Mouse (Mus musculus): ENCODE data around the gene Mtln.

The Mtln gene

DNA sequence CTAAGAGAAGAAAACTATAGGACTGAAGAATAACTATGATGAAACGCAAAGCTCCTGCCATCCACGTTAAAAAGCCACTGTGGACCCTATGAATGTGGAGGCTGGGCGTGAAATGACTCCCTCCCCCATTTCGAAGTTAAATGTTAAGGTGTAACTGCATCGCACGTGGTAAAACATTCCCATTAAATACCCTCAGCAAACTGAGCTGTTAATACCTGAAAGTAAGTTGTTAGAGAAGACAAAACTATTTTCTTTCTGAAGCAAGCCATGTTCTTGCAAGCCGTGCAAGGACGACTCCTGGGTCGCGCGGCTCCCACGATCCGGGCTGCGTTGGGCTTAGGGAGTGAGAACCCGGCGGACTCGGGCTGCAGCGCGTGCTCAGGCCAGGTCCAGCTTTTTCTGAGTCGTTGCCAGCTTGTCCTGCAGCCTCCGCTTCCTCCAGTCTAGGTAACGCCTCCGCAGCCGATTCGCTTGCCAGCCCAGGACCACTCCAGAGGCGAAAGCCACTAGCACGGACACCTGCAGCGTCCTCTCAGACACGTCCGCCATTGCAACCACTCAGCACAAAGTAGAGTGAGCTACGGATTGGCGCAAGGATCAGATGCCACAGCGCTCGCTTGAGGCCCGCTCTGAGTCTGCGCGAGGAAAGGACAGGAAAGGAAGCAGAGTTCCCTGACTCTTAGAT lies at the start of gene Mtln:
Mtln (minus strand) TSS at position 570 of the 685 bp plus-strand sequence.
- DNase-seq: peak; percentile 93

DNA sequence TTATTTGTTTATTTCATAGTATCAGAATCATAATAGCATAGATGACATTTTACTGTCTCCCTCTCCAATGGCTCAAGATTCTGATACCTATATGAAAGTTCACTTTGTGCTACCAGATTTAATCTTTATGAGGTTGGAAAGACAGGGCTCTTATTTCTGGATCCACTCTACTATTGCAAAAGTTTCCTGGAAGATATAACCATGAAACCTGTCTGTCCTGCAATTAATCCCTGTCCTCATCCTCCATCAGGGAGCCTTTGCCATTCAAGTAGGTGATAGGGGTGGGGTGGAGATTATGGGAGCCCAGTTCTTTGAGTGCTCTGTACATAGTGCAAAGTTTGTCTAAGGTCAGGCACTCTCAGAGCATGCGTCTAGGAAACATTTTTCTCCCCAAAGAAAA lies 49.1 kb upstream of the Mtln start:
- no peak for DNase-seq

DNA sequence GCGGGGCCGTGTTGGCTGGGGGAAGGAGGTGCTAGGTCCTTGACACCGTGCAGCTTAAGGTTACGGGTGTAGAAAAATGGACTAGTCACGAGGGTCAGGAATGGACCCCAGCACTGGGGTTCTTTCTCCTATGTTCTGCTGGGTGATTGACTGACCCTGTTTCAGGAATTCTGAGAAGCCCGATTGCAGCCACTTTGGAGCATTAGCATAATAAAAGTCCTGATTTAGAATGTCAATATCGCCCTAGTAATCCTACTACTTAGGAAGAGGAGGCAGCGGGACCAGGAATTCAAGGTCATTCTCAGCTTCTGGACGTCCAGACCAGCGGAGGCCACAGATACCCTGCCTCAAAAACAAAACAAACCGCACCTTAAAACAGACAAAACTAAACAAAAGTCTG lies 47.1 kb upstream of the Mtln start:
- no peak for DNase-seq

GRCm38 (mm10) chr2:127838576-127838975 lies 46.3 kb upstream of the Mtln start, which contains the start of gene Acoxl:
Acoxl (plus strand) TSS chr2:127838876.
- DNase-seq: no peak

DNA sequence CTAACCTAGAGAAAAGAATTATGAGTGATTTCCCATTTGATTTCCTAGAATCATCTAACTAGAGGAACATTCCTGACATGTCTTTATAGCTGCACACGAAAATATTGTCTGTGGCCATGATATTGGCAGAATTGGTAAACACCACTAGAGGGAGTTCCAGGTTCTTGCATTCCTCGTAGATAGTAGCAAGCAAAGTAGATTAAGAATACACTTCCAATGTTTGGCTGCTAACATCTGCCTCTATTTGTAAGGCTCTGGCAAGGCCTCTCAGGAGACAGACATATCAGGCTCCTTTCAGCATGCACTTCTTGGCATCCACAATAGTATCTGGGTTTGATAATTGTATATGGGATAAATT lies 40.5 kb upstream of the Mtln start:
- peak; percentile 63 for DNase-seq

GRCm38 (mm10) chr2:127832103-127832832 lies 40.0 kb upstream of the Mtln start:
- DNase-seq: peak; percentile 49

- DNase-seq: peak; percentile 96
Measured at GRCm38 (mm10) chr2:127831401-127832102, 39.3 kb upstream of the Mtln start, which contains the start of gene Bub1. Bub1 (minus strand) TSS chr2:127831865.

GRCm38 (mm10) chr2:127789651-127790270 lies 2.5 kb downstream of the Mtln start:
- no peak for DNase-seq

DNA sequence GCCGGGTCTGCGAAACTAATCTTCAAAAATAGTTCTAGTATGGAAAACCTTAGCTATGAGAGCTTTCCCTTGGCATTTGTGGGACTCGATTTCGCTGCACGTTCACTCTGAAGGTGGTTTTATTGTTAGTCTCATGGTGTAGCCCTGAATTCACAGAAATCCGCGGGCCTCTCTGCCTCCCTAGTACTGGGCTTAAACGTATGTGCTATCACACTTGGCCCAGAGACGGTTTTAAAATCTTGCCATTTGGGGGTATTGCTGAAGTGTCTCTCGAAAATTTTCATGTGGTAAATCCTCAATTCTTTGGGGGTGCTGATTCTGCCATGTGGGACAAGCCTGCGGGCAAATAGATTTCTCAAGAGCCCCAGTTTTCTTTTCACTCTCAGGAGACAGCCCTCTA lies 3.1 kb downstream of the Mtln start:
- no peak for DNase-seq

DNA sequence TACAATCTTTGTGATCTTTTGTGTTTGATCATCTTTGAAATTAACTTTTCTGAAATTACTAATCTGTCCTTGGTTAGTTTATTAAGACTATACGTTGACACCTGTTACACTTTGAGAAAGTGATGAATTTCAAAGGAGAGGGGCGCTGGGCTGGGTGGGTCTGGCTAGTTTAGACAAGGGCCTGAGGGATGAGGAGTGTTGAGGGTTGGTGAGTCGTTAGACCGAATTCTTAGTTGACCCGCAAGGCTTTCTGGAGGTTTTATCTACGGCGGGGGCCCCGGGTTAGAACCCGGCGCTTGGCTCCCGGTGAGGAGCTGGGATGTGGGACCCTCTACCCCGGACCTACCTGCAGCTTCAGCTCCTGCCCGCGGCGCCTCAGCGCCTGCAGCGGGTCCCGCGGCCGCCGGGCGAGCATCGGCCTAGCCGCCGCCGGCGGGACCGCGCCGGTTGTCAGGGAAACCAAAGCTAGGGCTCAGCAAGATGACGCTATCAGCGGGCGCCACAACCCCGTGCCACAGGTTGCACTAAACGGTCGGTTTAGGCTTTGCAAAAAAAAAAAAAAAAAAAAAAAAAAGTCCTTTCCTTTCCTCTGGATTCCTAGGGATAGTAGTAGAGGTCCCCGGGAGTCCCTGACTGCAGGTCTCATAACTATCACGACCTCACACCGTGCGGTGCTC lies 3.7 kb downstream of the Mtln start, which contains the start of gene Nphp1:
Nphp1 (minus strand) TSS at position 458 of the 677 bp plus-strand sequence.
- DNase-seq: peak; percentile 91

- DNase-seq: no peak
Measured at GRCm38 (mm10) chr2:127787226-127787625, 5.1 kb downstream of the Mtln start.

DNA sequence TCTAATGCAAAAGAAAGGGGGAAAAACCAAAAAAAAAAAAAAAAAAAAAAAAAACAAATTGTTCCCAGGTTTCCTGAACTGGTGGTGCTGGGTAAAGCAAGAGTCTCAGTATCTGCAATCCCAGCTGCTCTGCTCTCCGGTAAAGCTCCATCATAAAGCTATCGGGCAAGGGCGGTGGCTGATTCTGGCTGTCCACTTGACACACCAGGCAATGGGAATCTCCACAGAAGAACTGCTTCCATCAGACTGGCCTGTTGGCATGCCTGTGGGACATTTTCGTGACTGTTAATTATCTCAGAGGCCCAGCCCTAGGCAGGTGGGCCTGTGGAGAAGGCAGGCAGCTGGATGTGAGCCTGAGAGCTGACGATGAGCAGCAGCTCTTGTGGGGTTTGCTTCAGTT lies 13.8 kb downstream of the Mtln start:
- DNase-seq: no peak

- no peak for DNase-seq
Measured at GRCm38 (mm10) chr2:127775013-127775412, 17.3 kb downstream of the Mtln start.

GRCm38 (mm10) chr2:127774578-127774941 lies 17.7 kb downstream of the Mtln start:
- DNase-seq: no peak

DNA sequence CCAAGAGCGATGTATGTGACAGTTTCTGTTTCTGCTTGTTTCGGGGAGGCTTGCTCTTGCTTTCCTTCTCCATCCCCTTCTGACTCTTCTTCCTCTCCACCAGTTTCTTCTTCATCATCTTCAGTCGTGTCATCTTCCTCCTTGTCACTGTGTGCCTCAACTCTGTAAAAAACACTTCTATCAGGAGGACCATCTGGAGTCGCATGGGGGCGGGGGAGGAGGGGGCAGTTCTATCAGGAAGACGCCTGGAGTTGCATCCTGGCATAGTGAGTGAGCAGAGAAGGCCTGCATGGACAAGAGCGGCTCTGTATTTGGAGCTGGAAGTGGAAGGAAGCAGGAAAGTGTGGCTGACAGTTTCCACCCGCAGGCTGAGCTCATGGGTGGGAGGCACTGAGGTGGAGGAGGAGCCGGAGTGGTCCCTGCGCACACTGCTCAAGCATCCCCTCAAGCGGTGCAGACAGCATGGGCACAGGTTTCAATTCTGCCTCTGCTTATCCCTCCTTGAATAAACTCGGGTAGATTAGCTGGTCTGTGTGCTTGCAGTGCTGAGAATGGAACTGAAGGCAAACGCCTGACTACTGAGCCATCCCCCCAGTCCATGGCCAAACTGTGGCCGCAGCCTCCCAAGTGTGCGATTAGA lies 18.2 kb downstream of the Mtln start:
- no peak for DNase-seq

GRCm38 (mm10) chr2:127761587-127761986 lies 30.7 kb downstream of the Mtln start:
- DNase-seq: no peak

DNA sequence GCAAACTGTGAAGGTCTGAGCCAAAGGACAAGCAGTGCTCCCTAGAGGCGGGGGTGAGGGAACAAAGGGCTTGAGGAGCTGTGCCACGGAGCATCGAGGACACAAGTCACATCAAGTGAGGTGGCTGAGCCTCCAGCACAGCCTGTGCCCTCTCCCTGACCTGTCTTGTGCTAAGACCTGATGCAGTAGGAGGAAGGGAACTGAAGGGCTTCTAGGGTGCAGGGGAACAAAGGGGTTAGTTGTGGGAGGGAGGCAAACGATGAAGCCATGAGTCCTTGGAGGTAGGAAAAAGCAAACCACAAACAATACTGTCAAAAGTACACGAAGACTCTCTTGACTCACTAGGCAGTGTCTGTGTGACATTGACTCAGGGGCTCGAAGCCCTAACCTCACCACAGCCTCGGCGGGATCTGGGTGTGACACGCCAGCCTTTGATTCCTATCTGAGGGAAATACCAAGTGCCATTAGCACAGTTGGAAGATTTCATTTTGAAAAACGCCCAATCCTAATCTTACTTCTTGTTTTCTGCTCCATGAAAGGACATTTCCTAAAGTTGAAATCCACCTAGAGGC lies 31.8 kb downstream of the Mtln start:
- no peak for DNase-seq

DNA sequence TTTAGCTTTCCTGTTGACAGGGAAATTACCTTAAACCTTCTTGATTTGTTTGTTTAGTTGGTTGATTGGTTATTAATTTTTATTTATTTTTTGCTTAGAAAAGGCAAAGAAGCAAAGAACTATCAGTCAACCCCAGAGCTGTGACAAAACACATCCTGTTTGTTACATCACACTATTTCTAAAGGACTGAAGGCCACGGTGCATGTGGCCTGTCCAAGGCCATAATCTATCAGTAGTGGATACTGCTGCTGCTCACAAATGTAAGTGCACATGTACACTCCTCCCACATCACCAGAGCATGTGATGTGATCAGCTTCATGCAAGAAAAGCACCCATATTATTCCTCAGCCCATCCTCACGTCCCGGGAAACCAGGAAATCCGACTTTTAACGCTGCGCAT lies 32.3 kb downstream of the Mtln start:
- DNase-seq: no peak

DNA sequence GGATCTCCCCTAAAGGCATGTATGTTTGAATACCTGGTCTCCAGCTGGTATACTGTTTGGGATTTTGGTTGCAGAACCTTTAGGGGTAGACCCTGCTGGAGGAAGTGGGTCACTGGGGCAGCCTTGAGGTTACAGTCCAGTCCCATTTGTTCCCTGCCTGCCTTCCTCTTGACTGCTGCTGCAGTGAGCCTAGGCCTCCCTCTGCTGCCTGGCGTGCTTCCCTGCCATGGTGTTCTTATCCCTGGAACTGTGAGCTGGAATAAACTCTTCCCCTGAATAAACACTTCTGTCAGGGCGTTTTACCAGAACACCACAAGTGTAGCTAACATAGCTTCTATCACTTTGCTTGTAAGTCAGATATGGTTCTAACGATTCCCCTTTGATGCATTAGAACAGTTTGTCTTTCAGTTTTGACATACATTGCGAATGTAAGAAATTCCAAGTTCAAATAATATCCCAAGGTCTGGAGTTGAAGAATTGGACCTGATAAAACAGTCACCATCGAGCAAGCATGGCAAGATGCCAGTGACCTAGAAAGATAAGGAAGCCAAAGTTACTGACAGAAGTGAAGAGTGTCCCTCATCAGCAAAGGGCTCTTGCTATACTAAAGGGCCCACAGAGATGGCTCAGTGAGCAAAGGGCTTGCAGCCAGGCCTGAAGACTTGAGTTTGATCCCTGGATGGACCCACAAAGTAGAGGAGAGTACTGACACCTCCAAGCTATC lies 33.0 kb downstream of the Mtln start:
- peak; percentile 25 for DNase-seq

GRCm38 (mm10) chr2:127757171-127757570 lies 35.1 kb downstream of the Mtln start:
- DNase-seq: no peak

GRCm38 (mm10) chr2:127754113-127754512 lies 38.2 kb downstream of the Mtln start:
- DNase-seq: no peak

Measured in lung, postnatal 36 days (tissue).